Mouse (Mus musculus) ES-E14 (cell line): ENCODE results near the gene Gm49396. TPM values are rescaled to one million over a fixed set of nuclear protein-coding genes. Genes with fewer than 3 reads are reported as not detected.

ENCODE experiments used
- DNase-seq: peaks from one replicate; pipeline ENCODE4 v3.0.0-alpha.2; 2013; ENCODE audit warnings: low read depth, low spot score
- H3K27ac ChIP-seq: 2 replicates; pipeline ENCODE4 v1.5.1; 2012; ENCODE audit warnings: low read depth, mild to moderate bottlenecking, low read length, moderate library complexity, mixed read lengths; ENCODE audit not compliant: poor library complexity, insufficient read depth, severe bottlenecking
- H3K36me3 ChIP-seq: 2 replicates; pipeline ENCODE4 v1.6.1; 2012; ENCODE audit warnings: mild to moderate bottlenecking, low read length, moderate library complexity, mixed read lengths; ENCODE audit not compliant: control insufficient read depth, poor library complexity, insufficient read depth, severe bottlenecking
- H3K4me1 ChIP-seq, 2 experiments: fragments of 150-350 bp in 1 of 2; sonication (generic) in 1 of 2; 2 replicates each; pipeline ENCODE4 v1.6.1; 2012; ENCODE audit warnings: low read length in 2 of 2, mild to moderate bottlenecking in 1 of 2, mixed read lengths in 1 of 2; ENCODE audit not compliant: control insufficient read depth in 2 of 2, insufficient read depth in 2 of 2, poor library complexity in 1 of 2
- H3K4me3 ChIP-seq, 2 experiments: fragments of 150-350 bp in 1 of 2; sonication (generic) in 1 of 2; 2 replicates each; pipeline ENCODE4 v1.5.1; 2012; ENCODE audit warnings: low read length in 2 of 2, low read depth in 1 of 2, mild to moderate bottlenecking in 1 of 2, mixed read lengths in 1 of 2; ENCODE audit not compliant: insufficient read depth in 1 of 2, poor library complexity in 1 of 2, severe bottlenecking in 1 of 2
- H3K9ac ChIP-seq: 2 replicates; pipeline ENCODE4 v1.6.1; 2012; ENCODE audit warnings: low read depth, mild to moderate bottlenecking, low read length, mixed read lengths; ENCODE audit not compliant: poor library complexity, insufficient read depth, severe bottlenecking
- H3K9me3 ChIP-seq: fragments of 150-350 bp; sonication (generic); 2 replicates; pipeline ENCODE4 v1.6.1; 2012; ENCODE audit warnings: low read depth, mild to moderate bottlenecking, low read length; ENCODE audit not compliant: control insufficient read depth, insufficient read depth
- CHD2 ChIP-seq: IDR thresholded peaks from 2 replicates; pipeline ENCODE4 v1.6.1; 2014; ENCODE audit warnings: mild to moderate bottlenecking, low read depth, low read length, inconsistent platforms
- HCFC1 ChIP-seq: IDR thresholded peaks from 2 replicates; pipeline ENCODE4 v1.6.1; 2012; ENCODE audit warnings: low read length, inconsistent platforms, borderline replicate concordance; ENCODE audit not compliant: insufficient read depth
- MAFK ChIP-seq: IDR thresholded peaks from 2 replicates; pipeline ENCODE4 v1.6.1; 2014; ENCODE audit warnings: mild to moderate bottlenecking, low read depth, low read length, inconsistent platforms; ENCODE audit not compliant: insufficient read depth
- ZC3H11A ChIP-seq: IDR thresholded peaks from 2 replicates; pipeline ENCODE4 v1.6.1; 2012; ENCODE audit warnings: low read depth, mild to moderate bottlenecking, inconsistent platforms, low read length, borderline replicate concordance
- ZNF384 ChIP-seq: IDR thresholded peaks from 2 replicates; pipeline ENCODE4 v1.6.1; 2012; ENCODE audit warnings: low read depth, low read length, inconsistent platforms
- in situ Hi-C, 2 experiments: fragments of 600-800 bp; cut with MboI; formaldehyde crosslinking; loops; one replicate each; pipeline ENCODE4 v1.15.1; 2025; ENCODE audit warnings: low sequenced_read_pairs in 2 of 2, inconsistent platforms in 1 of 2; ENCODE audit not compliant: unreplicated experiment in 2 of 2
- total RNA-seq: library from RNA; depleted of rRNA; stranded (reverse); fragments of 300-350 nt; gene quantifications from 2 replicates; pipeline ENCODE4 v1.2.3, GENCODE M21; 2012

Gene Gm49396
- total RNA-seq, 1 experiment, result 4.1 TPM

- no peak for DNase-seq
- Histone ChIP-seq H3K27ac (no peak overlapping the region), H3K9me3 (no peaks in the 10 kb centered on the region), H3K4me1 (peaks cover 0 to 8% of the 10 kb centered on the region in 2 experiments; a peak in 2 of 4 replicates), H3K36me3 (peaks cover 9% of the 10 kb centered on the region), H3K4me3 (no peak overlapping the region), H3K9ac (no peak overlapping the region)
- in situ Hi-C loops, result no loop called here
- TF ChIP-seq CHD2, result no peak
- TF ChIP-seq MAFK, result no peak
- no peak for TF ChIP-seq ZNF384
- TF ChIP-seq HCFC1, result no peak
- no peak for TF ChIP-seq ZC3H11A
Measured at GRCm38 (mm10) chr7:30550603-30551002, 12.5 kb upstream of the Gm49396 start.

GRCm38 (mm10) chr7:30551445-30552101, 11.6 kb upstream of the Gm49396 start:
- no peak for TF ChIP-seq MAFK
- TF ChIP-seq HCFC1, result peak; percentile 94
- in situ Hi-C loops, result no loop called here
- Histone ChIP-seq H3K36me3 (peaks cover 13% of the 10 kb centered on the region), H3K9ac (peak overlapping the region; percentile 85), H3K4me3 (peak overlapping the region; percentile 89 to 95), H3K9me3 (no peaks in the 10 kb centered on the region), H3K4me1 (peaks cover 0 to 8% of the 10 kb centered on the region in 2 experiments; a peak in 2 of 4 replicates), H3K27ac (peak overlapping the region; percentile 95)
- DNase-seq, result peak; percentile 69

GRCm38 (mm10) chr7:30552102-30553020, 10.8 kb upstream of the Gm49396 start, which contains the start of the genes Hspb6 and Proser3:
TSS of gene Hspb6 (plus strand) at chr7:30552178.
TSS of gene Proser3 (minus strand) at chr7:30552299.
- Histone ChIP-seq H3K36me3 (peaks cover 18% of the 10 kb centered on the region), H3K4me1 (peaks cover 0 to 8% of the 10 kb centered on the region in 2 experiments; a peak in 2 of 4 replicates), H3K9me3 (no peaks in the 10 kb centered on the region), H3K4me3 (peak within 1 kb of the TSS; percentile 89 to 95), H3K27ac (peak within 1 kb of the TSS; percentile 95), H3K9ac (peak within 1 kb of the TSS; percentile 85)
- in situ Hi-C loops, result no loop called here
- peak; percentile 86 for TF ChIP-seq CHD2
- TF ChIP-seq HCFC1, result peak; percentile 70; the same call in 1 of the 2 replicates
- no peak for TF ChIP-seq ZNF384
- DNase-seq, result peak; percentile 99

- Histone ChIP-seq H3K27ac (no peak overlapping the region), H3K9me3 (no peaks in the 10 kb centered on the region), H3K4me1 (peaks cover 0 to 11% of the 10 kb centered on the region in 2 experiments; a peak in 2 of 4 replicates), H3K4me3 (peak overlapping the region; percentile 79 to 95), H3K9ac (peak overlapping the region; percentile 83), H3K36me3 (peaks cover 18% of the 10 kb centered on the region)
- TF ChIP-seq ZC3H11A (no peak), CHD2 (no peak), ZNF384 (no peak), HCFC1 (no peak), MAFK (no peak)
- in situ Hi-C loops, result no loop called here
- no peak for DNase-seq
Measured at GRCm38 (mm10) chr7:30553021-30553589, 10.0 kb upstream of the Gm49396 start.
